Mouse (Mus musculus) retina, embryonic 14.5 days (tissue): Measurements from ENCODE around the gene Fbxl18.
A peak's percentile ranks its signal among the peaks of the same experiment; 100 is the strongest.
"Not testable (repeated sequence)": the region's sequence is repeated elsewhere in the genome, so short reads cannot be mapped to it uniquely, and the experiment has no call there.

Experiments
- DNase-seq: peaks from one replicate; pipeline ENCODE4 v3.0.0-alpha.2; 2015; ENCODE audit warnings: low spot score

Gene Fbxl18

GRCm38 (mm10) chr5:142899932-142900533 is 4.8 kb upstream of the Fbxl18 start:
- DNase-seq: no peak

- peak; percentile 38 for DNase-seq
Measured at GRCm38 (mm10) chr5:142899057-142899601, 3.9 kb upstream of the Fbxl18 start.

- DNase-seq: no peak
Measured at GRCm38 (mm10) chr5:142898316-142898715, 3.1 kb upstream of the Fbxl18 start.

GRCm38 (mm10) chr5:142897568-142898248 is 2.5 kb upstream of the Fbxl18 start:
- DNase-seq: no peak

- no peak for DNase-seq
Measured at GRCm38 (mm10) chr5:142896713-142897112, 1.5 kb upstream of the Fbxl18 start.

GRCm38 (mm10) chr5:142896192-142896591 is 971 bp upstream of the Fbxl18 start:
- DNase-seq: peak; percentile 36

GRCm38 (mm10) chr5:142891396-142891795 is 3.8 kb downstream of the Fbxl18 start:
- no peak for DNase-seq

- not testable (repeated sequence) for DNase-seq
Measured at GRCm38 (mm10) chr5:142887533-142887932, 7.7 kb downstream of the Fbxl18 start.

GRCm38 (mm10) chr5:142886761-142887160 is 8.5 kb downstream of the Fbxl18 start:
- no peak for DNase-seq

- no peak for DNase-seq
Measured at GRCm38 (mm10) chr5:142886181-142886580, 9.0 kb downstream of the Fbxl18 start.

GRCm38 (mm10) chr5:142882471-142882870 is 12.8 kb downstream of the Fbxl18 start:
- no peak for DNase-seq

- no peak for DNase-seq
Measured at GRCm38 (mm10) chr5:142881936-142882335, 13.3 kb downstream of the Fbxl18 start.

- no peak for DNase-seq
Measured at GRCm38 (mm10) chr5:142880806-142881516, 14.3 kb downstream of the Fbxl18 start.

- DNase-seq: no peak
Measured at GRCm38 (mm10) chr5:142880246-142880645, 15.0 kb downstream of the Fbxl18 start.

- peak; percentile 95 for DNase-seq
Measured at GRCm38 (mm10) chr5:142879318-142880175, 15.7 kb downstream of the Fbxl18 start.

GRCm38 (mm10) chr5:142878570-142878969 is 16.7 kb downstream of the Fbxl18 start:
- DNase-seq: no peak

GRCm38 (mm10) chr5:142877337-142878280 is 17.6 kb downstream of the Fbxl18 start:
- peak; percentile 95 for DNase-seq

GRCm38 (mm10) chr5:142876896-142877295 is 18.3 kb downstream of the Fbxl18 start:
- DNase-seq: no peak

- no peak for DNase-seq
Measured at GRCm38 (mm10) chr5:142875513-142875905, 19.7 kb downstream of the Fbxl18 start.

GRCm38 (mm10) chr5:142874791-142875512 is 20.3 kb downstream of the Fbxl18 start:
- no peak for DNase-seq
